Mouse (Mus musculus) adrenal gland, adult 2 months (tissue): ENCODE measurements around the gene 4930430F08Rik. TPM values are rescaled to one million over a fixed set of nuclear protein-coding genes. Genes with fewer than 3 reads are reported as not detected.

Experiments
- polyA plus RNA-seq: library from polyadenylated mRNA; depleted of rRNA; stranded (reverse); fragments of >200 nt; gene quantifications from 2 replicates; pipeline ENCODE4 v1.2.3, GENCODE M21; 2012; rRNA removed
- total RNA-seq, 2 experiments: library from RNA; stranded (reverse); gene quantifications; 2 replicates each; pipeline ENCODE4 v1.2.3; 2021

Gene 4930430F08Rik
- total and polyA plus RNA-seq, 3 experiments, result 10.3 to 16.4 (median 15.4) TPM

Other genes starting within 250 kb of the 4930430F08Rik start
- not detected for gene Gm4302, start 249.6 kb downstream of the 4930430F08Rik start, total RNA-seq
- gene Gm4302, start 249.6 kb downstream of the 4930430F08Rik start, polyA plus RNA-seq, result not detected in 2 replicates
- not detected for gene Gm4303, start 244.5 kb downstream of the 4930430F08Rik start, total RNA-seq
- gene Gm4303, start 244.5 kb downstream of the 4930430F08Rik start, polyA plus RNA-seq, result not detected in 2 replicates
- not detected for gene Gm4305, start 239.3 kb downstream of the 4930430F08Rik start, total RNA-seq
- not detected in 2 replicates for gene Gm4305, start 239.3 kb downstream of the 4930430F08Rik start, polyA plus RNA-seq
- not detected for gene Gm4307, start 229.1 kb downstream of the 4930430F08Rik start, total RNA-seq
- not detected in 2 replicates for gene Gm4307, start 229.1 kb downstream of the 4930430F08Rik start, polyA plus RNA-seq
- not detected for gene Gm4312, start 207.9 kb downstream of the 4930430F08Rik start, total RNA-seq
- not detected in 2 replicates for gene Gm4312, start 207.9 kb downstream of the 4930430F08Rik start, polyA plus RNA-seq
- 10 to 100 TPM; 18.7 to 21.1 TPM for gene Tmtc3, start 103.1 kb downstream of the 4930430F08Rik start, total RNA-seq
- 2.7 and 3.0 TPM in 2 replicates for gene Tmtc3, start 103.1 kb downstream of the 4930430F08Rik start, polyA plus RNA-seq
- 10 to 100 TPM in 1 of 2 experiments, 1 to 10 TPM in 1; 7.3 to 11.2 TPM for gene Cep290, start 102.9 kb downstream of the 4930430F08Rik start, total RNA-seq
- gene Cep290, start 102.9 kb downstream of the 4930430F08Rik start, polyA plus RNA-seq, result 0.09 and 0.10 TPM in 2 replicates
- gene 1700017N19Rik, start 61 bp upstream of the 4930430F08Rik start, total RNA-seq, result not detected
- not detected in 2 replicates for gene 1700017N19Rik, start 61 bp upstream of the 4930430F08Rik start, polyA plus RNA-seq